Mouse (Mus musculus): ENCODE measurements at regions not wholly inside any gene's neighbourhood (a gene's known extent, or its start where the extent isn't known, plus 50 kb on each side); places are given as distances from the start of the nearest gene placed in this dataset.

- TF ChIP-seq POLR2A (IDR thresholded peaks at IDR 0.05; ENCODE audit: low read depth, low read length): no peak
- TF ChIP-seq RCOR1 (conservative IDR thresholded peaks at IDR 0.05; ENCODE audit: low read depth, low read length): no peak
- TF ChIP-seq CHD1 (IDR thresholded peaks at IDR 0.05; ENCODE audit: low read depth, low read length): no peak
- no peak for TF ChIP-seq CTCF (conservative IDR thresholded peaks at IDR 0.05 in 1 of 2, IDR thresholded peaks at IDR 0.05 in 1 of 2; ENCODE audit: low read depth in 2 of 2, low read length in 2 of 2)
- no peak for TF ChIP-seq MAX (IDR thresholded peaks at IDR 0.05; ENCODE audit: low read length)
- TF ChIP-seq PAX5 (IDR thresholded peaks at IDR 0.05; ENCODE audit: low read length): no peak
- no peak for TF ChIP-seq ELF1 (IDR thresholded peaks at IDR 0.05; ENCODE audit: low read depth, low read length)
- no peak for TF ChIP-seq ZNF384 (IDR thresholded peaks at IDR 0.05; ENCODE audit: low read depth, low read length)
- TF ChIP-seq MAZ (IDR thresholded peaks at IDR 0.05; ENCODE audit: low read depth, low read length): no peak
- no peak for TF ChIP-seq TCF12 (IDR thresholded peaks at IDR 0.05; ENCODE audit: low read depth, low read length)
Measured at GRCm38 (mm10) chr7:70279927-70280642, 86.5 kb downstream of the Nr2f2 start.

Data from CH12.LX (cell line).